Mouse (Mus musculus) hindbrain, embryonic 11.5 days (tissue): ENCODE results near the gene Foxc2. TPM values are rescaled to one million over a fixed set of nuclear protein-coding genes. Genes with fewer than 3 reads are reported as not detected.
"Not testable (repeated sequence)": the region's sequence is repeated elsewhere in the genome, so short reads cannot be mapped to it uniquely, and the experiment has no call there.

ENCODE experiments used
- ATAC-seq: fragments of 200-750 bp; cut with Nextera tagmentation; 2 replicates; pipeline ENCODE4 v1.8.0; 2017; ENCODE audit warnings: mild to moderate bottlenecking, moderate TSS enrichment, moderate library complexity; ENCODE audit not compliant: low FRiP score
- DNase-seq: peaks from one replicate; pipeline ENCODE4 v3.0.0-alpha.2; 2015; ENCODE audit warnings: low spot score
- H3K27ac ChIP-seq: fragments of 300-500 bp; sonication (generic); 2 replicates; pipeline ENCODE4 v1.5.1; 2014; ENCODE audit warnings: mild to moderate bottlenecking, low read depth, low read length
- H3K27me3 ChIP-seq: fragments of 300-500 bp; sonication (generic); 2 replicates; pipeline ENCODE4 v1.6.1; 2014; ENCODE audit warnings: mild to moderate bottlenecking, low read length, moderate library complexity, mixed read lengths; ENCODE audit not compliant: control insufficient read depth, insufficient read depth
- H3K36me3 ChIP-seq: fragments of 300-500 bp; sonication (generic); 2 replicates; pipeline ENCODE4 v1.6.1; 2014; ENCODE audit warnings: mild to moderate bottlenecking, low read length, moderate library complexity, mixed read lengths; ENCODE audit not compliant: control insufficient read depth, insufficient read depth
- H3K4me1 ChIP-seq: fragments of 300-500 bp; sonication (generic); replicated peaks from 2 replicates; pipeline ENCODE4 v1.6.1; 2014; ENCODE audit warnings: low read length, mixed read lengths; ENCODE audit not compliant: control insufficient read depth, insufficient read depth
- H3K4me2 ChIP-seq: fragments of 300-500 bp; sonication (generic); replicated peaks from 2 replicates; pipeline ENCODE4 v1.6.1; 2014; ENCODE audit warnings: mild to moderate bottlenecking, low read depth, low read length
- H3K4me3 ChIP-seq: fragments of 300-500 bp; sonication (generic); 2 replicates; pipeline ENCODE4 v1.5.1; 2014; ENCODE audit warnings: low read depth, low read length
- H3K9ac ChIP-seq: fragments of 300-500 bp; sonication (generic); 2 replicates; pipeline ENCODE4 v1.6.1; 2014; ENCODE audit warnings: low read depth, low read length
- H3K9me3 ChIP-seq: fragments of 300-500 bp; sonication (generic); 2 replicates; pipeline ENCODE4 v1.6.1; 2016; ENCODE audit warnings: low read length; ENCODE audit not compliant: control insufficient read depth
- WGBS: fragments of 180-500 bp; shearing (Covaris S2); extraction: QIAGEN DNeasy Blood & Tissue Kit; methylation state at CpG from one replicate; pipeline ENCODE4 v1.1.7; 2014; 5-methylcytosine and 5-hydroxymethylcytosine counted together
- polyA plus RNA-seq: library from polyadenylated mRNA; unstranded; fragments of >200 nt; fragmentation: Nextera tagmentation; extraction: Ambion mirVana; gene quantifications from 2 replicates; pipeline ENCODE4 v1.2.1, GENCODE M21; 2014

Foxc2 gene
- polyA plus RNA-seq, 1 experiment from 2014 or later: 8.0 TPM

- Histone ChIP-seq H3K27ac (no peak overlapping the region), H3K4me3 (no peak overlapping the region), H3K9me3 (no peaks in the 10 kb centered on the region), H3K4me1 (no peaks in the 10 kb centered on the region), H3K27me3 (peaks cover 3% of the 10 kb centered on the region; the same call in 1 of the 2 replicates), H3K9ac (no peak overlapping the region), H3K36me3 (no peaks in the 10 kb centered on the region), H3K4me2 (no peak overlapping the region)
- ATAC-seq (no peak), DNase-seq (no peak)
- WGBS: 93% methylated on average over 6 of the region's 6 CpGs
Measured at GRCm38 (mm10) chr8:121136856-121137255, 20.9 kb downstream of the Foxc2 start.

GRCm38 (mm10) chr8:121145457-121146134, 29.6 kb downstream of the Foxc2 start:
- not testable (repeated sequence) for DNase-seq, ATAC-seq, H3K9ac ChIP-seq

GRCm38 (mm10) chr8:121148573-121149083, 32.7 kb downstream of the Foxc2 start:
- no peak overlapping the region for H3K4me3 ChIP-seq
- WGBS: 70% methylated on average over 8 of the region's 8 CpGs
- no peak overlapping the region for H3K27ac ChIP-seq

More at GRCm38 (mm10) chr8:121145457-121146134, 29.6 kb downstream of the Foxc2 start:
- H3K4me2 ChIP-seq, H3K27me3 ChIP-seq, H3K4me1 ChIP-seq, H3K36me3 ChIP-seq, H3K9me3 ChIP-seq, H3K4me3 ChIP-seq, H3K27ac ChIP-seq: not testable (repeated sequence)
- WGBS: 77% methylated on average over 4 of the region's 6 CpGs

GRCm38 (mm10) chr8:121152394-121152793, 36.4 kb downstream of the Foxc2 start:
- H3K4me2 ChIP-seq: no peak overlapping the region
- H3K9me3 ChIP-seq: no peaks in the 10 kb centered on the region
- no peak for DNase-seq
- 63% methylated on average over 12 of the region's 12 CpGs for WGBS
- H3K4me1 ChIP-seq: no peaks in the 10 kb centered on the region
- H3K4me3 ChIP-seq: no peak overlapping the region
- no peaks in the 10 kb centered on the region for H3K36me3 ChIP-seq
- ATAC-seq: no peak
- no peak overlapping the region for H3K27ac ChIP-seq
- no peaks in the 10 kb centered on the region for H3K27me3 ChIP-seq
- no peak overlapping the region for H3K9ac ChIP-seq

More at GRCm38 (mm10) chr8:121148573-121149083, 32.7 kb downstream of the Foxc2 start:
- no peaks in the 10 kb centered on the region for H3K9me3 ChIP-seq
- no peaks in the 10 kb centered on the region for H3K36me3 ChIP-seq
- 0 out of 2 replicates have a peak, but pooled peaks cover under 1% of the 10 kb centered on the region for H3K27me3 ChIP-seq
- H3K9ac ChIP-seq: no peak overlapping the region
- ATAC-seq (no peak), DNase-seq (no peak)
- no peaks in the 10 kb centered on the region for H3K4me1 ChIP-seq
- no peak overlapping the region for H3K4me2 ChIP-seq

GRCm38 (mm10) chr8:121156990-121157491, 41.1 kb downstream of the Foxc2 start:
- Histone ChIP-seq H3K36me3 (no peaks in the 10 kb centered on the region), H3K27me3 (no peaks in the 10 kb centered on the region), H3K4me3 (no peak overlapping the region), H3K9ac (no peak overlapping the region), H3K4me2 (no peak overlapping the region), H3K9me3 (no peaks in the 10 kb centered on the region), H3K4me1 (no peaks in the 10 kb centered on the region), H3K27ac (no peak overlapping the region)
- 90% methylated on average over 7 of the region's 7 CpGs for WGBS
- no peak for DNase-seq
- no peak for ATAC-seq

GRCm38 (mm10) chr8:121158812-121159211, 42.8 kb downstream of the Foxc2 start:
- no peak overlapping the region for H3K9ac ChIP-seq
- H3K4me2 ChIP-seq: no peak overlapping the region
- ATAC-seq (no peak), DNase-seq (no peak)
- H3K4me1 ChIP-seq: no peaks in the 10 kb centered on the region
- no peaks in the 10 kb centered on the region for H3K36me3 ChIP-seq
- H3K27me3 ChIP-seq: no peaks in the 10 kb centered on the region
- WGBS: 89% methylated on average over 13 of the region's 13 CpGs
- H3K27ac ChIP-seq: no peak overlapping the region
- H3K9me3 ChIP-seq: no peaks in the 10 kb centered on the region
- H3K4me3 ChIP-seq: no peak overlapping the region

- no peak overlapping the region for H3K27ac ChIP-seq
- H3K4me3 ChIP-seq: no peak overlapping the region
- no peaks in the 10 kb centered on the region for H3K4me1 ChIP-seq
- no peaks in the 10 kb centered on the region for H3K9me3 ChIP-seq
- H3K9ac ChIP-seq: no peak overlapping the region
- no peaks in the 10 kb centered on the region for H3K36me3 ChIP-seq
- no peak for DNase-seq
- H3K27me3 ChIP-seq: no peaks in the 10 kb centered on the region
- no peak for ATAC-seq
- H3K4me2 ChIP-seq: no peak overlapping the region
- 91% methylated on average over 5 of the region's 5 CpGs for WGBS
Measured at GRCm38 (mm10) chr8:121161437-121161836, 45.5 kb downstream of the Foxc2 start.

- Histone ChIP-seq H3K4me2 (no peak overlapping the region), H3K9ac (no peak overlapping the region), H3K4me1 (no peaks in the 10 kb centered on the region), H3K27ac (no peak overlapping the region), H3K4me3 (no peak overlapping the region), H3K36me3 (no peaks in the 10 kb centered on the region), H3K9me3 (no peaks in the 10 kb centered on the region), H3K27me3 (no peaks in the 10 kb centered on the region)
- no peak for DNase-seq
- no peak for ATAC-seq
- 78% methylated on average over 4 of the region's 4 CpGs for WGBS
Measured at GRCm38 (mm10) chr8:121162413-121162812, 46.4 kb downstream of the Foxc2 start.
